Mouse (Mus musculus): ENCODE results near the gene Dlk2. TPM values are rescaled to one million over a fixed set of nuclear protein-coding genes. Genes with fewer than 3 reads are reported as not detected.
A peak's percentile ranks its signal among the peaks of the same experiment; 100 is the strongest.

Dlk2 gene
- total RNA-seq (2021), result not detected
- long read RNA-seq, experiment 1, result 0 reads
- long read RNA-seq, experiment 2, result 0 reads

- DNase-seq, result peak; percentile 16
- H3K4me3 ChIP-seq, result peak within 1 kb of the TSS; percentile 78
- peak within 1 kb of the TSS; percentile 6; the same call in 1 of the 2 replicates for H3K27ac ChIP-seq
- intact Hi-C loops (cut with DNase I), result loop anchor here (1.0 kb wide), 1 partner anchor 31 kb away; no protein-coding TSS in a partner anchor
- no peak for TF ChIP-seq CTCF (IDR thresholded peaks at IDR 0.05)
These were observed at the start of gene Dlk2 for GRCm38 (mm10) chr17:46297364-46298219. Dlk2 (plus strand) TSS chr17:46297421.

- Histone ChIP-seq H3K4me3 (peak within 1 kb of the TSS; percentile 99), H3K27ac (peak within 1 kb of the TSS; percentile 97)
- DNase-seq, result peak; percentile 97
- intact Hi-C loops (cut with DNase I), result loop anchor here (2.0 kb wide), 1 partner anchor 33 kb away; no protein-coding TSS in a partner anchor
- no peak for TF ChIP-seq CTCF (IDR thresholded peaks at IDR 0.05)
These were observed 49.6 kb upstream of the Dlk2 start, which contains the start of the genes Polr1c and Yipf3 for GRCm38 (mm10) chr17:46247512-46248188. Polr1c (minus strand) TSS chr17:46248054. Yipf3 (plus strand) TSS chr17:46248080.

- intact Hi-C loops (cut with DNase I), result no loop called here
- DNase-seq, result no peak
- Histone ChIP-seq H3K27ac (peak overlapping the region; percentile 97), H3K4me3 (peak overlapping the region; percentile 99)
- no peak for TF ChIP-seq CTCF (IDR thresholded peaks at IDR 0.05)
These were observed 49.1 kb upstream of the Dlk2 start for GRCm38 (mm10) chr17:46248189-46248522.

- no peak for DNase-seq
- Histone ChIP-seq H3K27ac (no peak overlapping the region), H3K4me3 (no peak overlapping the region)
- no peak for TF ChIP-seq CTCF (IDR thresholded peaks at IDR 0.05)
- intact Hi-C loops (cut with DNase I), result no loop called here
These were observed 46.0 kb upstream of the Dlk2 start for GRCm38 (mm10) chr17:46251174-46251573.

GRCm38 (mm10) chr17:46252571-46253451 lies 44.4 kb upstream of the Dlk2 start:
- TF ChIP-seq CTCF (IDR thresholded peaks at IDR 0.05), result peak; percentile 52
- no peak for DNase-seq
- intact Hi-C loops (cut with DNase I), result no loop called here
- peak overlapping the region; percentile 72 for H3K4me3 ChIP-seq
- no peak overlapping the region for H3K27ac ChIP-seq

GRCm38 (mm10) chr17:46253452-46254084 lies 43.7 kb upstream of the Dlk2 start, which contains the start of gene Lrrc73:
Lrrc73 (plus strand) TSS chr17:46253531.
- intact Hi-C loops (cut with DNase I), result no loop called here
- peak within 1 kb of the TSS; percentile 38; the same call in 1 of the 2 replicates for H3K27ac ChIP-seq
- TF ChIP-seq CTCF (IDR thresholded peaks at IDR 0.05), result no peak
- H3K4me3 ChIP-seq, result peak within 1 kb of the TSS; percentile 72
- DNase-seq, result peak; percentile 95

- Histone ChIP-seq H3K4me3 (peak overlapping the region; percentile 72), H3K27ac (peak overlapping the region; percentile 38; the same call in 1 of the 2 replicates)
- intact Hi-C loops (cut with DNase I), result no loop called here
- no peak for DNase-seq
- TF ChIP-seq CTCF (IDR thresholded peaks at IDR 0.05), result no peak
These were observed 43.1 kb upstream of the Dlk2 start for GRCm38 (mm10) chr17:46254106-46254505.

GRCm38 (mm10) chr17:46255147-46255546 lies 42.1 kb upstream of the Dlk2 start:
- intact Hi-C loops (cut with DNase I), result no loop called here
- Histone ChIP-seq H3K27ac (no peak overlapping the region), H3K4me3 (no peak overlapping the region)
- DNase-seq, result no peak
- TF ChIP-seq CTCF (IDR thresholded peaks at IDR 0.05), result no peak

- DNase-seq, result no peak
- no peak overlapping the region for H3K4me3 ChIP-seq
- TF ChIP-seq CTCF (IDR thresholded peaks at IDR 0.05), result no peak
- intact Hi-C loops (cut with DNase I), result no loop called here
- H3K27ac ChIP-seq, result no peak overlapping the region
These were observed 38.8 kb upstream of the Dlk2 start for GRCm38 (mm10) chr17:46258279-46259053.

GRCm38 (mm10) chr17:46259675-46260074 lies 37.5 kb upstream of the Dlk2 start:
- no peak for TF ChIP-seq CTCF (IDR thresholded peaks at IDR 0.05)
- H3K27ac ChIP-seq, result no peak overlapping the region
- intact Hi-C loops (cut with DNase I), result no loop called here
- no peak for DNase-seq
- no peak overlapping the region for H3K4me3 ChIP-seq

- H3K27ac ChIP-seq, result peak overlapping the region; percentile 49
- H3K4me3 ChIP-seq, result no peak overlapping the region
- no peak for DNase-seq
- intact Hi-C loops (cut with DNase I), result no loop called here
- TF ChIP-seq CTCF (IDR thresholded peaks at IDR 0.05), result no peak
These were observed 35.0 kb upstream of the Dlk2 start for GRCm38 (mm10) chr17:46262201-46262694.
